ENCODE assay signal across 21 mouse cellular contexts in genomic region chr4:88912882-88913281, GRCm38 (mm10). TPM values are rescaled to one million over a fixed set of nuclear protein-coding genes. Genes with fewer than 3 reads are reported as not detected.
"Had no signal": no experiment of that assay in that cellular context is flagged by ENCODE, and none has a peak within 500 bp of the region (broad histone marks: within the 10 kb centered on the region; RNA-seq: fewer than 3 reads in every experiment).

No protein-coding gene starts in this region.

- H3K4me3 ChIP-seq: layer of hippocampus, adult 2 months; limb, embryonic 13.5 days; midbrain, embryonic 15.5 days; neural tube, embryonic 13.5 days; stomach, embryonic 15.5 days had no signal

- H3K9me3 ChIP-seq: limb, embryonic 13.5 days; midbrain, embryonic 15.5 days; neural tube, embryonic 13.5 days; stomach, embryonic 15.5 days had no signal

- H3K27ac ChIP-seq: kidney, postnatal 0 days; layer of hippocampus, adult 2 months; limb, embryonic 13.5 days; midbrain, embryonic 15.5 days; neural tube, embryonic 13.5 days; stomach, embryonic 15.5 days had no signal

- DNase-seq: kidney, adult 11 months; kidney, adult 9 months; kidney, postnatal 4 days; left cerebral cortex, postnatal 4 days; lung, adult 18-20 months; retina, postnatal 1 day; right cerebral cortex, postnatal 4 days; spleen, adult 18-20 months had no signal

- H3K27me3 ChIP-seq: limb, embryonic 13.5 days; midbrain, embryonic 15.5 days; neural tube, embryonic 13.5 days; stomach, embryonic 15.5 days had no signal

- H3K4me1 ChIP-seq: limb, embryonic 13.5 days; midbrain, embryonic 15.5 days; neural tube, embryonic 13.5 days; stomach, embryonic 15.5 days had no signal

- H3K36me3 ChIP-seq: limb, embryonic 13.5 days; midbrain, embryonic 15.5 days; neural tube, embryonic 13.5 days; stomach, embryonic 15.5 days had no signal

- H3K9ac ChIP-seq: limb, embryonic 13.5 days; midbrain, embryonic 15.5 days; neural tube, embryonic 13.5 days; stomach, embryonic 15.5 days had no signal

- ATAC-seq: midbrain, embryonic 15.5 days had no signal

- H3K4me2 ChIP-seq: limb, embryonic 13.5 days; midbrain, embryonic 11.5 days; midbrain, embryonic 15.5 days; neural tube, embryonic 13.5 days; stomach, embryonic 15.5 days had no signal

RNA-seq across cellular contexts. Expression of gene Ifne, which starts 32.9 kb away (rescaled TPM):
- total RNA-seq: layer of hippocampus, adult 2 months; layer of hippocampus, postnatal 10 days; left cerebral cortex, adult 18-20 months; left cerebral cortex, postnatal 10 days; left cerebral cortex, postnatal 4 days; monocyte, adult 5-6 weeks had no signal
- polyA plus RNA-seq: intestine, embryonic 14.5 days; kidney, postnatal 0 days; limb, embryonic 13.5 days; lung, embryonic 16.5 days; midbrain, embryonic 11.5 days; midbrain, embryonic 15.5 days; neural tube, embryonic 13.5 days; stomach, embryonic 15.5 days had no signal
